Mouse (Mus musculus): ENCODE measurements around the gene H2-M5.

Gene H2-M5

DNA sequence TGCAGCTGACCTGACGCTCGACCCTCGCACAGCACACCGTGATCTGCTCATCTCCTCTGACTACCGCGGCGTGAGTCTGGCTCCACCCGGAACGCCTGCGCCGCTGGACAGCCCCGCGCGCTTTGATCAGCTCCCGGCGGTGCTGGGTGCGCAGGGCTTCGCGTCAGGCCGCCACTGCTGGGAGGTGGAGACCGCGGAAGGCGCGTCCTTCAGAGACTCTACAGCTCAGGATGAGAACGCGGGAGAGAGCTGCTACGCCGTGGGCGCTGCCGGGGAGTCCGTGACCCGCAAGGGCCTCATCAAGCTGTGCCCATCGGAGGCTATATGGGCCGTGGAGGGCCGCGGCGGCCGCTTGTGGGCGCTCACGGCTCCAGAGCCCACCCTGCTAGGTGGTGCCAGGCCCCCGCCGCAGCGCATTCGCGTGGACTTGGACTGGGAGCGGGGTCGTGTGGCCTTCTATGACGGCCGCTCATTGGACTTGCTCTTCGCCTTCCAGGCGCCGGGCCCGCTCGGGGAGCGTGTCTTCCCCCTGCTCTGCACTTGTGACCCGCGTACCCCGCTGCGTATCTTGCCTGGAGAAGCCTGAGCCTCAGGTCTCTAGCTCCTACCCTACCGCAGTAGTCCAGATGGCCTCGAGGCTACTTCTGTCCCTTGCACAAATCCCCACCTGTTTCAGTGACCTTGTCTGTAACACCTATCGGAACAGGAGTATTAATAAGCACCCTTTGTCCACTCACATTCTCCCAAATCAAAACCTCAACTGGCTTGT, 42.1 kb downstream of the H2-M5 start:
- peak; percentile 68 for DNase-seq

DNA sequence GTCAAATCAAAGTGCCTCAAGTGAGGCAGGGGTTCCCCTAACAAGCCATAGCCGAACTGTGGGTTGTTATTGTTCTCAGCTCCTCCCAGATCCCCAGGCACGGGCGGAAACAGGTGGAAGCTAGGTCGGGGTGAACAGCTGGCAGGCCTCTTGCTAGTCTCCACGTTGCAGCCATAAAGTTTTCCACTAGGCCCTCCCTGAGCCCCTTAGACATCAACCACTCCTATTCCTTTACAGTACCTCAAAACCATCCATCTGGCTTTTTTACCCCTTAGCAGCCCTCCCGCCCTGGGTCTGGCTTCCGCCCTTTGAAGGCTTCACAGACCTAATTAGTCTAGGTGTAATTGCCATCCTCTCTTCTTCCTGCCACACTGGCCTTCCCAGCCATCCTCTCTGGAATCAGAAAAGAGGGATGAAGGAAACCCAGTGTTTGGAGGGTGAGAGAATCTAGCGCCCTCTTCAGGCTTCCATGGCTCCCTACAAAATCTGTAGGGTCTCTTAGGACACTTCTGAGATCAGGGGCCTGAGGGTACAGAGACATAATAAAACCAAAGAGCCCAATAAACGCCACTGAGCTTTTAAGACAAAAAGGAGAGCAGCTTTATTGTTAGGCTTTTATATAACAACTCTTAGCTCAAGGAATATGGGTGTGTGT, 45.1 kb downstream of the H2-M5 start:
- DNase-seq, result peak; percentile 61

DNA sequence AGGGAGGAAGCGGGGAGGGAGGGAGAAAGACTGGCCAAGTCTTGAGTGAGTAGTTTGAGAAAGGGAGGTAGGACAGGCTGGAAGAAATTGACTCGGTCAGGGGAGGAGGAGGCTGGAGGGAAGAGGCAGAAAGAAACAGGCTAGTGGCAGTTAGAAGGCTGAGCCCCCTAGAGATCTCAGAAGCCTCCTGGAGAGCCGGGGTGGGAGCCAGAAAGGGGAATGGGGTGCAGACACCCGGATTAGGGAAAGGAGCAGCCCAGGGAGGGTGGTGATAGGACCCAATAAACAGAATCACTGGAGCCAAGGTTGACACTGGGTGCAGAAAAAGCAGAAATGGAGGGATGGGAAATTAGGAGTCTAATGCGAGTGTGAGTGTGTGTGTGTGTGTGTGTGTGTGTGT, 45.6 kb downstream of the H2-M5 start:
- DNase-seq, result peak; percentile 48

DNA sequence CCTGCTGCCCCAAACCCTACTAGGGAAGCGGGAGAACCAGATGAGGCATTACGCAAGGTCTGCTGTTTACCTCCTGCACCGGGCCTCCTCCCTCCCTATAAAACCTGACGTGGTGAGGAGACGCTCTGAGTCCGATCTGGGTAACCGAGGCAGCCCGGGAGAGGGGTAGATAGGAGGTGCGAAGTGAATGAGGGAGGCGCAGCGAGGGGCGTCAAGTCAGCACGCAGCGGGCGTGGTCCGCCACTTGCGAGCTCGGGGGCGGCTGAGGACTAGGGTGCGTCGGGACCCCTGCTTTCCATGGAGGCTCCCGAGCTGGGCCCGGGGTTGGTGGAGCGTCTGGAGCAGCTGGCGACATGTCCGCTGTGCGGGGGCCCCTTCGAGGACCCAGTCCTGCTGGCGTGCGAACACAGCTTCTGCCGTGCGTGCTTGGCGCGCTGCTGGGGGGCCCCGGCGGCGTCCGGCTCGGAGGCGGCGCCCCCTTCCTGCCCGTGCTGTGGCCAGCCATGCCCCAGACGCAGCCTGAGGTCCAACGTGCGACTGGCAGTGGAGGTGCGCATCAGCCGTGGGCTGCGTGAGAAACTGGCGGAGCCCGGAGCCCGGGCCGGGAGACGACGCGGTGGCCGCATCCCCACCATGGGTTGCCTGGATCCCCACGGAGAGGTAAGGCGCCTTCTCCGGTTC, 46.4 kb downstream of the H2-M5 start, which contains the start of gene Rnf39:
Gene Rnf39, plus strand, starts transcription at position 128 of the 681 bp plus-strand sequence.
- no peak for DNase-seq

DNA sequence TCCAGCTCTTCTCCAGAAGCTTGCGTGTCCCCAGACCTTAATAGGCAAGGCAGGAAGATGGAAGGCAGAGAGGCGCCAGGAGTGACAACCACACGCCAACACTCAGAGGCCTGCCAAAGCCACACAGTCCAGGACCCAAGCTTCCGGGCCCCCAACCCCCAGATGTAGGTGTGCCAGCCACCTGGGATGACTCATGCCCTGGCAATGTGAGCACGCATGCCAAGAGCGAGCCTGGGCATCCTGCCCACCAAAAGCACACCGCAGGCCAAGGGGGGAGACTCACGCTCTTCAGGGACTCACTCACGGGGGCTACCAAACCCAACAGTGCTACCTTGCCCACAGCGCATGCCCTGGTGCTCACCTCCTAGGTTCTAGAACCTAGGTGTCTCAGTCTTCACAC, 46.9 kb downstream of the H2-M5 start:
- DNase-seq, result peak; percentile 87

DNA sequence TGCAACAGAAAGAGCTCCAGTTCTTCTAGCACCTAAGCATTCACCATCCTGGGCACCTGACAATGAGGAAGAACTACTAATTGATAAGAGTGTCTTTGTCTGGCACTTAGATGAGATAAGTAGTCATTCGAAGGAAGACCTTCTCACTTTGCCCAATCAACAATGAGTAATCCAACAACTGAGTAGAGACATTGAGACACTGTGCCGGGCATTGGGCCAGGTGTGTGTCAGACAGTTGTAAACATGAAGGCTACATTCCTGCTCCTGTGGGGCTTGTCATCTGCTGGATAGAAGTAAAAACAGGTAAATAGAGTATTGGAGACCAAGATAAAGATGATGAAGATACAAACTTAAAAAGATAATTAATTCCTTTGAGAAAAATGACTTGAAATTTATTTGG, 51.3 kb downstream of the H2-M5 start:
- DNase-seq, result no peak
